Mouse (Mus musculus) splenic B cell, adult 2 months (primary cell): ENCODE data around the gene Lhpp.
A peak's percentile ranks its signal among the peaks of the same experiment; 100 is the strongest.

Experiments used
- DNase-seq: peaks from one replicate; pipeline ENCODE4 v3.0.0-alpha.2; 2011; ENCODE audit warnings: low read depth, low spot score
- H3K27me3 ChIP-seq: 2 replicates; pipeline ENCODE4 v1.6.1; 2012; ENCODE audit warnings: mild to moderate bottlenecking, low read length, moderate library complexity, mixed read lengths; ENCODE audit not compliant: control insufficient read depth, poor library complexity, insufficient read depth, severe bottlenecking
- H3K36me3 ChIP-seq: 2 replicates; pipeline ENCODE4 v1.6.1; 2012; ENCODE audit warnings: mild to moderate bottlenecking, low read length, moderate library complexity, mixed read lengths; ENCODE audit not compliant: control insufficient read depth, poor library complexity, insufficient read depth, severe bottlenecking

The Lhpp gene

DNA sequence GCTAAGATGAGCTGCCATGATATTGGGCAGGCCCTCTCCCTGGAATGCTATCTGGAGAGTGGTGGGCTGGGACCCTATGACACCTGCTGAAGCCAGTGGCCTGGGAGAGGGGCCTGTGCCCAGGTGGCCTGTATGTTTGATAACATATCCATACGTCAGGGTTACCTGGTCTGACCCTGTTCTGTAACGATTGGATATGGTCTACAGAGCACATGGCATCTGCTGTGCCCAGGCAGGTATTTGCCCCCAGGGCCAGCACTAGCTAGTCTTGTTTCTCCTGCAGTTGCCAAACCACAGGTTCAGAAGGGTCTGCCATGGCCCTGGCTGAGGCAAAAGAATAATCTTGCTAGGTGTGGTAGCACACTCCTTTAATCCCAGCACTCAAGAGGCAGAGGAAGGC lies 83.1 kb downstream of the Lhpp start:
- Histone ChIP-seq H3K36me3 (no peaks in the 10 kb centered on the region), H3K27me3 (no peaks in the 10 kb centered on the region)
- DNase-seq = no peak

DNA sequence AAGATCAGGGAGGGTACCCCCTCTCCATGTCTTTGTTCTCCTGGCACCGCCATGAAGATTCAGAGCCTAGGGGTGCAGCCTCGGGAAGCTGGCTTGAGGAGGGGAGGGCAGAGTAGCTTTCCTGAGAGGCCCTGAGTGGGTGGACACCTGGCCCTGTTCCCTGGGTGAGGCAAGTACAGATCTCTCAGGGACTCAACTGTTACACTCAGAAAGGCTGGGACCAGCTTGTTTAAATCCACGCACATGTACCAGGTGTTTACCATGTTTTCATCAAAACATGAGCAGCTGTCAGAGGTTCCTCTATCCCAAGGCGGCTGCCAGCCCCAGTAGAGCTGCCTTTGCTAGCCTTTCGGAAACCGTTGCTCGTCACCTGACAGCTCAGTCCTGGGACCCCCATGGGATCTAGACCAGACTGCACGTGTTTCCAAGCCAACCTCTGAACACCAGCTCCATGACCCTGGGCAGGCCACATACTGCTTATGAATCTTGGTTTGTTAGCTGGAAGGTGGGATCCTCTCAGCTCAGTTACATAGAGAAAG lies 86.9 kb downstream of the Lhpp start:
- peak; percentile 49 for DNase-seq
- no peaks in the 10 kb centered on the region for H3K27me3 ChIP-seq
- H3K36me3 ChIP-seq = no peaks in the 10 kb centered on the region

DNA sequence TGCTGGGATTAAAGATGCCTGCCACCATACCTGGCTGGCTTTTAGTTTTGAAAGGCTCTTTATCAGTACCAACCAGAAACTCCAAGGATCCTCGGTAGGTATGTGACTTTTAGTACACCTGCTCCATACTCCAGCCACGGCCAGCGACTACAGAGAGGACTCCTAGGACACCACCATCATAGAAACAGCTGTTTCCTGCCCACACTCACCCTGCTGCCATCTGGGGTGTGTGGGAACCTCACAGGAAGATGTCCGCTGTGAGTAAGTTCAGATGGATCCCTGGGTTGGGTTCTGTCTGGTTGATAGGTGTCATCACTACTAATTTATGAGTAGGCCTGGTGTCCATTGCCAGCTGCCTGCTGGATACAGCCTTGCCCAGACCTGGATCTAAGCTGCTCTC lies 88.3 kb downstream of the Lhpp start:
- no peaks in the 10 kb centered on the region for H3K36me3 ChIP-seq
- H3K27me3 ChIP-seq = no peaks in the 10 kb centered on the region
- DNase-seq = no peak

DNA sequence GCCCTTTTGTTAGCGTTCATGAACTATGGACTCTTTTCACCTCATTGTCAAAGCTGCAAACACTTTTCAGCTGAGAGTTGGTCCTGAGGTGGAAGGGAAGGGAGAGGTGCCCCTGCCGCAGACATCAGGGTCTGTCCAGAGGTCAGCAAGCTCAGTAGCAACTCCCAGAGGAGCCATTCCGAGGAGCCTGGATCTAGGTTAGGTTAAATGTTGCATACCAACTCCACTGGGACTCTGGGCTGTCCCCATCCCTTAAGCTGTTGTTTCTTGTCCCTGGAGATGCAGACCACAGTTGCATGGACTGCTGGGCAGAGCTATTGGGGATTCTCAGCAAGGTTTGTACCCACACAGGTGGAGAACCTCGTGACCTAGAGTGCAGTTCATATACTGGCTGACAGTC lies 88.7 kb downstream of the Lhpp start:
- Histone ChIP-seq H3K27me3 (no peaks in the 10 kb centered on the region), H3K36me3 (no peaks in the 10 kb centered on the region)
- no peak for DNase-seq

DNA sequence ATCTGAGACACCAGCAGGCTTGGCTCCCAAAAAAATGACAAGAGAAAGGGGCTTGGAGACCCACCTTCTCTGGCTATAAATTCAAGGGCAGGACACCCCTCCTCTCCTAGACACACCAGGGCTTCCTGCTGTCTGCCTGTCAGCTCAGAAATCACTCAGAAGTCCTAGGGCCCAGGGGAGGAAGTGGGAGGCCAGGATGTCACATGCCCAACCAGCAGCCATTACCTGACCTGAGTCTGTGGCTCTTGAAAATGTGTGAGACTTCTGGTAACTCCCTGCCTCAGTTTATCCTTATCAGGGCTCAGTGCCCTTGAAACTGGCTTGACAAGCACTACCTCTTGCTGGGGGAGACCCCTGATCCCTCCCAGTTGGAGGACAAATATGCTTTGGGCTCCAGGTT lies 89.2 kb downstream of the Lhpp start:
- DNase-seq = peak; percentile 54
- Histone ChIP-seq H3K36me3 (no peaks in the 10 kb centered on the region), H3K27me3 (no peaks in the 10 kb centered on the region)

DNA sequence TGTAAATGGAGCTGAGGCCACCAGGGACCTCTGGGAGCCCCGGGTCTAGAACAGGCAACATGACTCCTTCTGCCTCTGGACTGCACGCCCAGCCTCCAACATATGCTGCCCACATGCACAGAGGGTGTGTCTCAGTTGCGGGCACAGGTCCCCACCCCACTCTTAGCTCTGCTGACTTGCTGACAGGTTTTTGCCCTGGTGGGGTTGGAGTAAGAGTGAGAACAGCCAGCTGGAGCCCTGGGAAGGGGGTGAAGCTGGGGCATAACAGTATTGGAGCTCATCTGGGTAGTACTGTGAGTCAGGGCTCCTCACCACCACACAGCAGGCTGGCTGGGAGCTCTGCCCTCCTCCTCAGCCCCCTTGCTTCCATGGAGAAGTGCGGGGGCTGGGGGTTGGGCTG lies 89.7 kb downstream of the Lhpp start:
- DNase-seq = peak; percentile 31
- Histone ChIP-seq H3K27me3 (no peaks in the 10 kb centered on the region), H3K36me3 (no peaks in the 10 kb centered on the region)

DNA sequence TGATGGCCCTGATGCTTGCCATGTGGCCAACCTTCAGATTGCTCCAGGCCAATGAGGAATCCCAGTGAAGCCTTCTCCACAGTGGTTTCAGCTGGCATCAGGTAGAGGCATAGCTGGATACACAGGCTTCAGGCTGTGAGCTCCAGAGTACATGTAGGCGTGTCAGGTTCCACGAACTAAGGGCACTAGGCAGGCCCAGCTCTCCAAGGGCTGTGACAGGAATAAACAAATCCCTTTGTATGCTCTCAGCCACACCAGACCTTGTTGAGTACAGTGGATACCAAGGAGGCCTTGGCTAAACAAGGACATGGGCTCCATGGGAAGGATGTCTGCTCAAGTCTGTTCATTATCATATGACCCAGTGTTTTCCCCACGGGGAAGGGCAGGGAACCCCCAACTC lies 91.0 kb downstream of the Lhpp start:
- H3K36me3 ChIP-seq = no peaks in the 10 kb centered on the region
- H3K27me3 ChIP-seq = no peaks in the 10 kb centered on the region
- DNase-seq = no peak

DNA sequence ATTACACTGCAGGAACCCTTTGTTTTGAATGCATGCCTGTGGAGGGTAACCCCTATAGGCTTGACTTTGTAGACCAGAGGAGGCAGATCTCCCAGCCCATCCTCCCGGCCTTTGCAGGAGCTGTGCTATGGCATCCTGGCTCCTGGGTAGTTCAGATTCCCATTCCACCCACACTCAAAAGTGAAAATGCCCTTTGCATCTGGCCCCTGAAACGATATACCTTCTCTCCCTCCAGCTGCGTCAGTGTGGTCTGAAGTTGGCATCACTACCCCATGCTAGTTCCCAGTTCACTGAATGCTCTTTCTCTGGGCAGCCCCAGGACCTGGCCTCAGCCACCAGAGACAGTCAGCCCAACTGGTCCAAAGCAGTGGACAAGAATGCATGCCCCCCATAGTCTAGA lies 91.6 kb downstream of the Lhpp start:
- no peaks in the 10 kb centered on the region for H3K27me3 ChIP-seq
- H3K36me3 ChIP-seq = no peaks in the 10 kb centered on the region
- DNase-seq = no peak

DNA sequence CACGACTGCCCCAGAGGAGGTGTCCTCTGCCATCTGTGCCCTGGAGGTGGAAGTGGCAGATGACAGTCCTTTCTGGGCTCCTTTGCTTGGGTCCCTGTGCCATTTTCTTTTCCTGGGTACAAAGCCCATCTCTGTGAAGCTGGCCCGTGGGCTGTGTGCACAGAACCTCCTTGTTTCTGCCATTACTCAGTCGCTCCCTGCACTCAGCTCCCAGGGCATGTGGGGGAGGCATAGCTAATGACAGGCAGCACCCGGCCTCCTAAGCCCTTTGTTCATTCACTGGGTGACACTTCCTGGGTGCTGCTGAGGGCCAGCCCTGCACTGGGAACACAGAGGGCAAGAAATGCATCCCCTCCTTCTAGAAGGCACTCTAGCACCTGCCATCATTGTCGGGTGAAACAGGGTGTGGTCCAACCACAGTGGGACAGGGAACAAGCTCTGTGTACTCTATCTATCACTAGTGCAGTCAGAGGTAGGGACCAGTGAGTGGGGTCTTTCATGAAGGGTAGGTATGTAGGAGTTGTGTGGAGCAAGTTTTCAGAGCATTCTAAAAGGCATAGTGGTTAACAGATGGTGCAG lies 92.1 kb downstream of the Lhpp start:
- DNase-seq = no peak
- H3K36me3 ChIP-seq = no peaks in the 10 kb centered on the region

DNA sequence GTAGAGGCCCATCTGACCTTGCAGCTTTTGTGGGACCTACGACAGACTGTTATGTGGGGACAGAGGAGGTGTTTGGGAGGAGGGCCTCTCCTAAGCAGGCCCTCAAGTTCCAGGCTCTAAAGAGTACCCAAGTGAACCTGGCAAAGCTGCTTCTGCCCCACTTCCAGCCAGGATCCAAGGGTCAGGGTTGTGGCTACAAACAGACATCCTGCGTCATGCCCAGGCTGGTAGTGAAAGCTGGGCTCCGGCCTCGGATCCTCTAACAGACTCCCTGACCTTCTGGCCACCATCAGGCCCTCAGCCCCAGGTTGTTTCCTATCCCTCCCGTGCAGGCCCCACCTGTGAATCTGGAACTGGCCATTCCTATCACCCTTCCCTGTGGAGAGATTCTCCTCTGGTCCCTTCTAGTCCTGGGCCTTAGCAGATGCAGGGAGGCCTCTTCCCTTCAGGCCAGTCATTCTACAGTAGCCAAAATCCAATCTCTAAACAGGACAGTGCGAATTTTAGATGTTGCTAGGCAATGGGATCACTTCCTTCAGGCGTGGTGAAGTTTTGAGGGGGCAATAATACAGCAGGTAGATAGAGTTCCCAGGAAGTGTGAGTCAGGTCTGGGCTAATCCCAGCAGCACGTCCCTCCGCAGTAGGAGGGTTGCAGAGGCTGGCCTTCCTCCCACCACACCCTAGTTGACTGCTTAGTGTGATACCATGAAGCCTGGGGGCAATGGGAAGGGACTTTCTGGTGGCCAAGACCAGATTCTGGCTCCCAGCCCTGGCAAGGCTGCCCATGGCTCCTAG lies 93.3 kb downstream of the Lhpp start:
- H3K36me3 ChIP-seq = no peaks in the 10 kb centered on the region
- DNase-seq = no peak
- no peaks in the 10 kb centered on the region for H3K27me3 ChIP-seq

More for the DNA sequence above, 92.1 kb downstream of the Lhpp start:
- no peaks in the 10 kb centered on the region for H3K27me3 ChIP-seq

DNA sequence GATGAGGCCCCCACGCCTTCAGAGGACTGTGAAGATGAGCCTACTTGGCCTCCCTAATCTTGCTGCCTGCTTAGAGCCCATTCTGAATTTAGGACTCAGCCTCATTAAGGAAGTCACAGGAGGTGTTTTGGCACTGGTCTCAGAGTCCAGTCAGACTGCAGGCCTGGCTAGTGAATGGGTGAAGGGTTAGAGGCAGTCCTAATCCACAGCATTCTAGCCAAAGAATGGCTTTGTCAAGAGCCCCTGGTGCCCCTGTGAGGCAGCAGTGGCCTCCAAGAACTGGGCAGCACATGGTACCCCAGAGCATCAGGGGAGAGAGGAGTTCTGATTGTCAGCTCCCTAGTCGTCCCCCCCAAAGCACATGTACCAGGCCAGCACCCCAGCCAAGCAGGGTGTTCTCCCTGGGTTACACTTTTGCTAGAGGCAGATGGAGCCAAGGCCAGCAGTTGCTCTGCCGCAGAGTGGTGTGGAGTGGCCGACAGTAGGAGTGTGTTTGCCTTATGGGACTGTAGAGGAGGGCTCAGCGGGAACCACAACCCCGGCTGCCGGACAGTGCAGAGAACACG lies 94.0 kb downstream of the Lhpp start:
- no peaks in the 10 kb centered on the region for H3K36me3 ChIP-seq
- DNase-seq = no peak
- no peaks in the 10 kb centered on the region for H3K27me3 ChIP-seq

DNA sequence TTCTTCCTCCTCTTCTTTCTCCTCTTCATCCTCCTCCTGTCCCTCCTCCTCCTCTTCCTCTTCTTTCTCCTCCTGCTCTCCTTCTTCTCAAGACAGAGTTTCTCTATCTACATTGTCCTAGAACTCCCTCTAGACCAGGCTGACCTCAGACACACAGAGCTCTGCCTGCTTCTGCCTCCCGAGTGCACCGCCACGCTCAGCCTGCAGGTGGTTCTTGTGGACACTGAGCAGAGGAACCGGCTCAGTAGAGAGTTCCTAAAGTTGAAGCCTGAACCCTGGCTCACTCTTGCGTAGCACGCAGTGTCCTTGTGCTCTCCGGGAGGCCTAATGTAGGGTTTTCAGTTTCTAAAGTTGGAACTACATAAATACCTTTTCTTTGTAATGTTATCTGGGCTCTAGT lies 94.7 kb downstream of the Lhpp start:
- DNase-seq = peak; percentile 52
- Histone ChIP-seq H3K27me3 (no peaks in the 10 kb centered on the region), H3K36me3 (no peaks in the 10 kb centered on the region)

DNA sequence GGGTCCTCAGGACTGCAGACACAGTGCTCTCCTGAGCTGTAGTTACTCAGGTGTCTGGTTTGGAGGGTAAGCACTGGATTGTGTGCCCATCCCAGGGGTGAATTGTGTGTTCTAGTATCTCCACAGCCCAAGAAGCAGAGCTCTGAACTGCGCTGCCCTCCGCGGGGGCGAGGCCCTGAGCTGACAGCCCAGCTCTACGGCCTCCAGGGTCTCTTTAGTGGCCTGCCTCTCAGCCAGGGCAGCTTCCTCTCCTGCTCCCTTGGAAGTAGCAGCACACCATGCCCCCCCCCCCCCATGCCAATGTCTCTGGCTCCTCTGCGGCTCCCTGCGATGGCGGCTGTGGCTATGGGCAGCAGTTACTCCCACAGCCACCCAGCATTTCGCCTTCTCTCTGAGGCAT lies 101.1 kb downstream of the Lhpp start:
- no peak for DNase-seq
- no peaks in the 10 kb centered on the region for H3K27me3 ChIP-seq
- peaks cover 4% of the 10 kb centered on the region for H3K36me3 ChIP-seq

DNA sequence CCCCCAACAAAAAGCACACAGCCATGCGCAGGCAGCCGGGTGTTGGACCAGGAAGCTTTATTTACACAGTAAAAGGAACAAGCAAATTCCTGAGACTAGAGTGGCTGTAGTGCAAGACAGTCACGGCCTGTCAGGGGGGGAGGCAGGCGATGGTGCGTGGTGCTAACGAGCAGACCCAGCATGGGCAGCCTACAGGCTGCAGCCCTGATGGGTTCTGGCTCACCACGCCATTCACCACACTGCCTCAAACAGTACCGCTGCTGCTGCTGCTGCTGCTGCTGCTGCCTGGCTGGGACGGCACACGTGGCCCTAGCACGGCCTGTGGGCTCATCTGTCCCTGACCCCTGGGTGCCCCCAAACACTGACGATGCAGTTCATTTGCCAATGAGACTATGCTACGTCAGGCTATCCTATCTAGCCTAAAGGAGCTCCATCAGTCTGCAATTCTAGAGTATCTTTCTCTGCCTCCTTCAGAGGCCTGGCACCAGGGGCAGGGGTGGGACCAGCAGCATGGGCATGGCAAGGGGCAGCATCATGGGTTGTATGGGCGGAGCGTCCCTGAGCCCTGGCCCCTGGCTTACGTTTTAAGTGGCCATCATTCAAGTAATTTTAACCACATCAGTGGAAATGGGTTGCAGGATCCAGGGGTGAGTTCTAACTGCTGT lies 101.7 kb downstream of the Lhpp start:
- DNase-seq = no peak
- Histone ChIP-seq H3K36me3 (peaks cover 4% of the 10 kb centered on the region), H3K27me3 (no peaks in the 10 kb centered on the region)

DNA sequence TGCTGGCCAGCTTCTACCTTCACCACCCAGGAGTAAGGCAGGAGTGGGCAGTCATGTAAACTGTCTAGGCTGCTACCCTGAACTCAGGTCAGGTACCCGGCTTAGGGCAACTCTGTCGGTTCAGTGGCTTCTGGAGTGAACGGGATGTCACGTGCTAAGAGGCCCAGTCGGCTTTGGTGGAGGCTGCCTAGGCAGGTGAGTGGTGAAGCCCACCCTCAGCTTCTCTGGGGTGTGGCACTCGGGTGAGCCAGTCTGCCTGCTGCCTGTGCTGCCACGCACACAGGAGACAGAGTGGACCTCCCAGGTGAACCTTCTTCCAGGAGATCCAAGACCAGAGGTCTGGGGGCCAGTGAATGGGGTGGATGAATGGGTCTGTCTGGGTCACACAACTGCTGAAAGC lies 102.5 kb downstream of the Lhpp start:
- Histone ChIP-seq H3K27me3 (no peaks in the 10 kb centered on the region), H3K36me3 (peaks cover 4% of the 10 kb centered on the region)
- DNase-seq = no peak
